Mouse (Mus musculus) mesoderm, embryonic 11.5 days (tissue): ENCODE data around the gene Zfp597.
"Not testable (repeated sequence)": the region's sequence is repeated elsewhere in the genome, so short reads cannot be mapped to it uniquely, and the experiment has no call there.

Experiments
- DNase-seq: peaks from one replicate; pipeline ENCODE4 v3.0.0-alpha.2; 2012; ENCODE audit warnings: low read depth, low spot score

The Zfp597 gene

GRCm38 (mm10) chr16:3859254-3859653 lies 25.1 kb downstream of the Zfp597 start:
- no peak for DNase-seq

GRCm38 (mm10) chr16:3855776-3856175 lies 28.6 kb downstream of the Zfp597 start:
- no peak for DNase-seq

- DNase-seq = no peak
These were observed 29.8 kb downstream of the Zfp597 start for GRCm38 (mm10) chr16:3854437-3855182.

GRCm38 (mm10) chr16:3852586-3852985 lies 31.8 kb downstream of the Zfp597 start:
- no peak for DNase-seq

GRCm38 (mm10) chr16:3851301-3851700 lies 33.1 kb downstream of the Zfp597 start:
- DNase-seq = not testable (repeated sequence)

- no peak for DNase-seq
These were observed 35.9 kb downstream of the Zfp597 start for GRCm38 (mm10) chr16:3848416-3848815.

GRCm38 (mm10) chr16:3847871-3848270 lies 36.5 kb downstream of the Zfp597 start:
- DNase-seq = no peak

- DNase-seq = peak; percentile 95
These were observed 37.4 kb downstream of the Zfp597 start, which contains the start of gene Zfp174 for GRCm38 (mm10) chr16:3846711-3847518. Zfp174 (plus strand) TSS chr16:3847268.

GRCm38 (mm10) chr16:3843796-3844195 lies 40.6 kb downstream of the Zfp597 start:
- no peak for DNase-seq

- DNase-seq = peak; percentile 8
These were observed 41.4 kb downstream of the Zfp597 start for GRCm38 (mm10) chr16:3842989-3843388.

- DNase-seq = no peak
These were observed 45.0 kb downstream of the Zfp597 start for GRCm38 (mm10) chr16:3839157-3839885.

GRCm38 (mm10) chr16:3835461-3835860 lies 48.9 kb downstream of the Zfp597 start:
- no peak for DNase-seq

GRCm38 (mm10) chr16:3830588-3831109 lies 53.7 kb downstream of the Zfp597 start, which contains the start of gene Olfr15:
Olfr15 (plus strand) TSS chr16:3830878.
- no peak for DNase-seq

GRCm38 (mm10) chr16:3829727-3830126 lies 54.6 kb downstream of the Zfp597 start:
- DNase-seq = no peak

GRCm38 (mm10) chr16:3828021-3828420 lies 56.3 kb downstream of the Zfp597 start:
- DNase-seq = no peak

GRCm38 (mm10) chr16:3820202-3820601 lies 64.2 kb downstream of the Zfp597 start:
- DNase-seq = no peak

- DNase-seq = not testable (repeated sequence)
These were observed 69.7 kb downstream of the Zfp597 start for GRCm38 (mm10) chr16:3814667-3815066.
